In genomic region chr11:69622406-69622805, GRCm38 (mm10) we compare ENCODE assay signal across 8 mouse cellular contexts. TPM values are rescaled to one million over a fixed set of nuclear protein-coding genes. Genes with fewer than 3 reads are reported as not detected.
DNase-seq lines count a peak whose midpoint lies in the region; ATAC-seq and TF ChIP-seq lines count a peak whose summit lies in the region.

No protein-coding gene starts in this region.

- no peak for TF ChIP-seq CTCF in embryonic fibroblast, embryonic 13.5 days (IDR thresholded peaks at IDR 0.05; ENCODE audit: borderline replicate concordance, insufficient read depth, low read length)
- no peak for TF ChIP-seq CTCF in olfactory bulb, adult 2 months (IDR thresholded peaks at IDR 0.05; ENCODE audit: insufficient read depth, low read depth, low read length)

- peaks cover 2% of the 10 kb centered on the region; the same call in 1 of the 2 replicates for H3K27me3 ChIP-seq in lung, embryonic 16.5 days (ENCODE audit: control insufficient read depth, insufficient read depth, low read depth, low read length)

- no peaks in the 10 kb centered on the region for H3K9me3 ChIP-seq in lung, embryonic 16.5 days (ENCODE audit: control insufficient read depth, low read length)

- no peak for TF ChIP-seq POLR2A in embryonic fibroblast, embryonic 13.5 days (IDR thresholded peaks at IDR 0.05; ENCODE audit: low read depth, low read length)
- TF ChIP-seq POLR2A in olfactory bulb, adult 2 months (IDR thresholded peaks at IDR 0.05; ENCODE audit: insufficient read depth, low read depth, low read length): no peak

- no peaks in the 10 kb centered on the region; the same call in 1 of the 2 replicates for H3K4me1 ChIP-seq in lung, embryonic 16.5 days (replicated peaks; ENCODE audit: control insufficient read depth, insufficient read depth, low read length)
- peaks cover 2% of the 10 kb centered on the region; the same call in 1 of the 2 replicates for H3K4me1 ChIP-seq in embryonic fibroblast, embryonic 13.5 days (ENCODE audit: control insufficient read depth, insufficient read depth, low read length)
- H3K4me1 ChIP-seq in olfactory bulb, adult 2 months (ENCODE audit: control insufficient read depth, insufficient read depth, low read length): peaks cover 8% of the 10 kb centered on the region; the same call in 1 of the 2 replicates

- H3K4me2 ChIP-seq in lung, embryonic 16.5 days (ENCODE audit: low read depth, low read length): peak overlapping the region; percentile 59

- H3K36me3 ChIP-seq in lung, embryonic 16.5 days (ENCODE audit: control insufficient read depth, insufficient read depth, low read length): no peaks in the 10 kb centered on the region

- peak overlapping the region; percentile 77 for H3K9ac ChIP-seq in lung, embryonic 16.5 days (ENCODE audit: low read length)

- no peak for DNase-seq in lung, postnatal 36 days
- DNase-seq in kidney, postnatal 4 days: peak; percentile 24 to 51
- DNase-seq in left cerebral cortex, adult 9 months (ENCODE audit: low spot score in 2 of 2): no peak
- no peak for DNase-seq in left cerebral cortex, postnatal 36 days (ENCODE audit: low spot score in 2 of 2)
- no peak for DNase-seq in natural killer cell, adult 2 months (ENCODE audit: low spot score in 2 of 2)

- H3K27ac ChIP-seq in lung, embryonic 16.5 days (ENCODE audit: low read length): no peak overlapping the region; the same call in 1 of the 2 replicates
- no peak overlapping the region for H3K27ac ChIP-seq in embryonic fibroblast, embryonic 13.5 days (ENCODE audit: insufficient read depth, low read length)
- no peak overlapping the region for H3K27ac ChIP-seq in olfactory bulb, adult 2 months (ENCODE audit: insufficient read depth, low read depth, low read length)

- peak overlapping the region; percentile 61 for H3K4me3 ChIP-seq in lung, embryonic 16.5 days (ENCODE audit: low read length)
- H3K4me3 ChIP-seq in embryonic fibroblast, embryonic 13.5 days (ENCODE audit: insufficient read depth, low read length): peak overlapping the region; percentile 58
- peak overlapping the region; percentile 71 for H3K4me3 ChIP-seq in olfactory bulb, adult 2 months (ENCODE audit: insufficient read depth, low read depth, low read length)

- WGBS in lung, embryonic 16.5 days: 26% methylated on average over 6 of the region's 6 CpGs
- WGBS in olfactory bulb, adult 2 months: 13% methylated on average over 6 of the region's 6 CpGs

- peak; percentile 15; the same call in 1 of the 2 replicates for ATAC-seq in lung, embryonic 16.5 days (ENCODE audit: low read depth)

- intact Hi-C loops in left cerebral cortex, postnatal 36 days (cut with DNase I): no loop called here

RNA-seq across cellular contexts. Expression of gene Sat2, which starts 0.6 kb away (rescaled TPM):
- polyA plus RNA-seq in lung, embryonic 16.5 days (2015; fragmentation: Nextera tagmentation; extraction: Ambion mirVana): 15.2 and 19.2 TPM in 2 replicates
- 11.7 and 13.6 TPM in 2 replicates for polyA plus RNA-seq in embryonic fibroblast, embryonic 13.5 days (2011; ENCODE audit: insufficient read length, low read depth, missing spikeins)
- polyA plus RNA-seq in olfactory bulb, adult 2 months (2012; ENCODE audit: insufficient read depth, insufficient read length, low replicate concordance, missing spikeins): not detected in 2 replicates
- 10 to 100 TPM in 1 of 2 experiments, 1 to 10 TPM in 1; 9.5 to 11.2 TPM for total RNA-seq in left cerebral cortex, postnatal 36 days (2021)

RNA-seq across cellular contexts. Expression of gene Shbg, which starts 4.7 kb away (rescaled TPM):
- 0.15 TPM in 1 of 2 replicates, not detected in the other for polyA plus RNA-seq in lung, embryonic 16.5 days (2015; fragmentation: Nextera tagmentation; extraction: Ambion mirVana)
- not detected in 2 replicates for polyA plus RNA-seq in embryonic fibroblast, embryonic 13.5 days (2011; ENCODE audit: insufficient read length, low read depth, missing spikeins)
- polyA plus RNA-seq in olfactory bulb, adult 2 months (2012; ENCODE audit: insufficient read depth, insufficient read length, low replicate concordance, missing spikeins): not detected in 2 replicates
- not detected for total RNA-seq in left cerebral cortex, postnatal 36 days (2021)

RNA-seq across cellular contexts. Expression of gene Fxr2, which starts 10.4 kb away (rescaled TPM):
- 22.2 and 22.6 TPM in 2 replicates for polyA plus RNA-seq in lung, embryonic 16.5 days (2015; fragmentation: Nextera tagmentation; extraction: Ambion mirVana)
- 63.5 and 71.7 TPM in 2 replicates for polyA plus RNA-seq in embryonic fibroblast, embryonic 13.5 days (2011; ENCODE audit: insufficient read length, low read depth, missing spikeins)
- polyA plus RNA-seq in olfactory bulb, adult 2 months (2012; ENCODE audit: insufficient read depth, insufficient read length, low replicate concordance, missing spikeins): not detected in 2 replicates
- total RNA-seq in left cerebral cortex, postnatal 36 days (2021): 100 to 1,000 TPM; 117 to 149 TPM

RNA-seq across cellular contexts. Expression of gene Atp1b2, which starts 16.7 kb away (rescaled TPM):
- 10.5 and 12.7 TPM in 2 replicates for polyA plus RNA-seq in lung, embryonic 16.5 days (2015; fragmentation: Nextera tagmentation; extraction: Ambion mirVana)
- 0.58 and 2.7 TPM in 2 replicates for polyA plus RNA-seq in embryonic fibroblast, embryonic 13.5 days (2011; ENCODE audit: insufficient read length, low read depth, missing spikeins)
- polyA plus RNA-seq in olfactory bulb, adult 2 months (2012; ENCODE audit: insufficient read depth, insufficient read length, low replicate concordance, missing spikeins): 162 TPM in 1 of 2 replicates, not detected in the other
- 100 to 1,000 TPM; 398 to 420 TPM for total RNA-seq in left cerebral cortex, postnatal 36 days (2021)

RNA-seq across cellular contexts. Expression of gene Sox15, which starts 32.7 kb away (rescaled TPM):
- polyA plus RNA-seq in lung, embryonic 16.5 days (2015; fragmentation: Nextera tagmentation; extraction: Ambion mirVana): 0.54 TPM in 1 of 2 replicates, not detected in the other
- polyA plus RNA-seq in embryonic fibroblast, embryonic 13.5 days (2011; ENCODE audit: insufficient read length, low read depth, missing spikeins): not detected in 2 replicates
- not detected in 2 replicates for polyA plus RNA-seq in olfactory bulb, adult 2 months (2012; ENCODE audit: insufficient read depth, insufficient read length, low replicate concordance, missing spikeins)
- under 1 TPM in 1 of 2 experiments, not detected in 1; 0.39 TPM for total RNA-seq in left cerebral cortex, postnatal 36 days (2021)

Comparison
In these comparisons a context has a peak if more than half of its experiments do, and no peak if none do; other contexts are left out.
1. DNase-seq: peak in kidney, postnatal 4 days (2 of 2); none in lung, postnatal 36 days (single experiment), left cerebral cortex, adult 9 months (0 of 2), left cerebral cortex, postnatal 36 days (0 of 2) and natural killer cell, adult 2 months (0 of 2).
2. RNA of gene Sat2, which starts 0.6 kb away (polyA plus RNA-seq): 15.2 to 19.2 TPM in lung, embryonic 16.5 days and 11.7 to 13.6 TPM in embryonic fibroblast, embryonic 13.5 days; not detected in olfactory bulb, adult 2 months; every median in the first group is over 10 times any median in the second.
3. Peak in every context shown above with its lines, with median percentiles within 50 percentile points of each other: H3K4me3 ChIP-seq.